Mouse (Mus musculus) heart, embryonic 16.5 days (tissue): ENCODE data around the gene Fbxo17. TPM values are rescaled to one million over a fixed set of nuclear protein-coding genes. Genes with fewer than 3 reads are reported as not detected.
A peak's percentile ranks its signal among the peaks of the same experiment; 100 is the strongest.

Source experiments
- ATAC-seq: fragments of 200-750 bp; cut with Nextera tagmentation; replicated peaks from 2 replicates; pipeline ENCODE4 v1.8.0; 2017; ENCODE audit warnings: moderate number of reproducible peaks; ENCODE audit not compliant: insufficient read depth, low FRiP score; ENCODE audit errors: extremely low read depth
- H3K27ac ChIP-seq: fragments of 300-500 bp; sonication (generic); 2 replicates; pipeline ENCODE4 v1.5.1; 2014; ENCODE audit warnings: mild to moderate bottlenecking, low read length, control low read depth, moderate library complexity
- H3K27me3 ChIP-seq: fragments of 300-500 bp; sonication (generic); 2 replicates; pipeline ENCODE4 v1.6.1; 2014; ENCODE audit warnings: low read length, mixed read lengths; ENCODE audit not compliant: control insufficient read depth, insufficient read depth
- H3K36me3 ChIP-seq: fragments of 300-500 bp; sonication (generic); 2 replicates; pipeline ENCODE4 v1.6.1; 2014; ENCODE audit not compliant: control insufficient read depth, insufficient read depth
- H3K4me1 ChIP-seq: fragments of 300-500 bp; sonication (generic); 2 replicates; pipeline ENCODE4 v1.6.1; 2014; ENCODE audit warnings: low read length, mixed read lengths; ENCODE audit not compliant: control insufficient read depth, insufficient read depth
- H3K4me2 ChIP-seq: fragments of 300-500 bp; sonication (generic); 2 replicates; pipeline ENCODE4 v1.6.1; 2014; ENCODE audit warnings: low read depth, mild to moderate bottlenecking, control low read depth, low read length
- H3K4me3 ChIP-seq: fragments of 300-500 bp; sonication (generic); 2 replicates; pipeline ENCODE4 v1.5.1; 2014; ENCODE audit warnings: mild to moderate bottlenecking, control low read depth, low read length
- H3K9ac ChIP-seq: fragments of 300-500 bp; sonication (generic); 2 replicates; pipeline ENCODE4 v1.6.1; 2014; ENCODE audit warnings: low read length, control low read depth
- H3K9me3 ChIP-seq: fragments of 300-500 bp; sonication (generic); replicated peaks from 2 replicates; pipeline ENCODE4 v1.6.1; 2016; ENCODE audit warnings: low read length; ENCODE audit not compliant: control insufficient read depth
- WGBS: fragments of 180-500 bp; shearing (Covaris S2); extraction: QIAGEN DNeasy Blood & Tissue Kit; methylation state at CpG from one replicate; pipeline ENCODE4 v1.1.7; 2014; 5-methylcytosine and 5-hydroxymethylcytosine counted together
- polyA plus RNA-seq: library from polyadenylated mRNA; unstranded; fragments of >200 nt; fragmentation: Nextera tagmentation; extraction: Ambion mirVana; gene quantifications from 2 replicates; pipeline ENCODE4 v1.2.1, GENCODE M21; 2015

Gene Fbxo17
- polyA plus RNA-seq, 1 experiment from 2014 or later, result 7.5 TPM

DNA sequence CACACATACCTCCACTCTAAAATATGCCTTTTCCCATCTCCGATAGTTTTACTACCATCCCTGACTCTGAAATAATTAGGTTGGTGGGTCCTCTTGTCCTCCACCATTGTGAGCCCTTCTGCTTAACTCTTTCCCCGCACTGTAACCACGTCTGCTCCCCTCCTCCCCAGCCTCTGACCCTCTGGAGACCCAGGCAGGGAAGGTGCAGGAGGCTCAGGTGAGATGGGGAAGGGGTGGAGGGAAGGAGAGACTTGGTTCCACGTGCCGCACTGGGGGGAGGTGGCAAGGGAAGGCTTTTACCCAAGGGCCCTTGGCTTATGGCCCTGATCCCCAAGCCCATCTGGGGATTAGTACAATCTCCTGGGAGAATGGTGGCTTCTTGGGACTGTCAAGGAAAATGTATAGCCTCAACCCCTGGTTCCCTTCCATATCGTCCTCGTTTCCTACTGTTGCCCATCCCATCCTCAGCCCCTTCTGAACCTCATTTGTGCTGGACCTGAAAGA, 50.9 kb downstream of the Fbxo17 start, which contains the start of gene Nfkbib:
Gene Nfkbib (minus strand): TSS at position 51 of the 504 bp plus-strand sequence.
- Histone ChIP-seq H3K27ac (peak within 1 kb of the TSS; percentile 25; the same call in 1 of the 2 replicates), H3K4me3 (peak within 1 kb of the TSS; percentile 90), H3K27me3 (no peaks in the 10 kb centered on the region), H3K9me3 (no peaks in the 10 kb centered on the region), H3K4me2 (peak within 1 kb of the TSS; percentile 89), H3K4me1 (peaks cover 15% of the 10 kb centered on the region), H3K36me3 (0 out of 2 replicates have a peak, but pooled peaks cover 4% of the 10 kb centered on the region), H3K9ac (peak within 1 kb of the TSS; percentile 87)
- ATAC-seq, result no peak
- 67% methylated on average over 7 of the region's 7 CpGs for WGBS

DNA sequence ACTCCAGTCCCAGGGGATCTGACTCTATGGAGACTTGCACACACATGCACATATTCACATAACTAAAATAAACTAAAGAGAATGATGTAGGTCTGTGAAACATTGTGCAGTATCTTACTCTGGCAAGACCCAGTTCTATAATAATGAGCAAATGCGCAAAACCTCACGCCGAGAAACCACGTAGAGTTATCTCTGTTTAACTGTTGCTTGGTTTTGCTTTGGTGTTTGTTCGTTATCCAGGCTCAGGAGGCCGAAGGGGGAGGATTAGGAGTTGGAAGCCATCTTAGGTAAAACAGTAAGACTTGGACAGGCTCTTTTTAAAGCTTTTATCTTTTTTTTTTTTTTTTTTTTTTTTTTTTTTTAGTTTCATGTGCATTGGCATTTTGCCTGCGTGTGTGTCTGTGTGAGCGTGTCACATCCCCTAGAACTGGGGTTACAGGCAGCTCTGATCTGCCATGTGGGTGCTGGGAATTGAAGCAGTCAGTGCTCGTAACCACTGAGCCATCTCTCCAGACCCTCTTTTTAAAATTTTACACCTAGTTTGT, 52.9 kb downstream of the Fbxo17 start:
- Histone ChIP-seq H3K36me3 (no peaks in the 10 kb centered on the region), H3K9ac (no peak overlapping the region), H3K27ac (no peak overlapping the region), H3K9me3 (no peaks in the 10 kb centered on the region), H3K4me2 (no peak overlapping the region), H3K27me3 (no peaks in the 10 kb centered on the region), H3K4me3 (no peak overlapping the region), H3K4me1 (peaks cover 15% of the 10 kb centered on the region)
- WGBS, result 87% methylated on average over 9 of the region's 9 CpGs
- no peak for ATAC-seq

DNA sequence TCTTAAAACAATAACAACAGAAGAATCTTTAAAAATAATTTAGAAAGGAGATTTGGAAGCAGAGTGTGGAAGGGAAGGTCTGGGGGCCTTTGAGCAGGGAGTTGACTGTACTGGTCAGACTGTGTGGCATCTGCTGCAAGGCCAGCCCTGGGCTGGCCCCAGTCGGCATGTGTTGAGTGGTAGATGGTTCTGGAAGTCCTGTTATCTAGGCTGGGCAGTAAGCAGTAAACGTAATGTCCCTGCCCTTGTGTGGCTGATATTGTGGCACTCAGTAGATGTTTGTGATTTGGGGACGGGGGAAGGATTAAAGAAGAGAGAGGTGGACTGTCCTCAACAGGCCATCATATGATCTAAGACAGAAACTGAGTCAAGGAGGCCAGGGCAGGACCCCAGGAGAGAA, 53.7 kb downstream of the Fbxo17 start:
- Histone ChIP-seq H3K9ac (no peak overlapping the region), H3K27me3 (no peaks in the 10 kb centered on the region), H3K36me3 (no peaks in the 10 kb centered on the region), H3K27ac (no peak overlapping the region), H3K9me3 (no peaks in the 10 kb centered on the region), H3K4me2 (no peak overlapping the region), H3K4me3 (no peak overlapping the region), H3K4me1 (peaks cover 12% of the 10 kb centered on the region)
- no peak for ATAC-seq
- 66% methylated on average over 3 of the region's 3 CpGs for WGBS

DNA sequence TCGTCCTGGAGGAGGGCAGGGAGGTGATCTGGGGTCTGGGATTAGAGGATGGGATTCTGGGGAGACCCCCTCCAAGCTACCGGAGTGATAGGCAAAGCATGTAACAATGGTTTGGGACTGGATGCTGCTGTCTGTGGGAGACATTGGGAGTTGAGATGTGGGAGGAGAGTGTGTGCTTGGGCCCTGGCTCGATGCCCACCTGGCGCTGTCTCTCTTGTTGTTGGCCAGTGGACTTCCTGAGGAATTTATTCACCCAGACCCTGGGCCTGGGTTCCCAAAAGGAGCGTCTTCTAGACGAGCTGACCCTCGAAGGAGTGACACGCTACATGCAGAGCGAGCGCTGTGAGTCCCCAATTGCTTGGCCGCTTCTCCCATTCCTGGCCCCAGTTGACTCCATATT, 55.3 kb downstream of the Fbxo17 start:
- Histone ChIP-seq H3K4me2 (no peak overlapping the region), H3K4me3 (no peak overlapping the region)
- WGBS, result 85% methylated on average over 11 of the region's 11 CpGs

DNA sequence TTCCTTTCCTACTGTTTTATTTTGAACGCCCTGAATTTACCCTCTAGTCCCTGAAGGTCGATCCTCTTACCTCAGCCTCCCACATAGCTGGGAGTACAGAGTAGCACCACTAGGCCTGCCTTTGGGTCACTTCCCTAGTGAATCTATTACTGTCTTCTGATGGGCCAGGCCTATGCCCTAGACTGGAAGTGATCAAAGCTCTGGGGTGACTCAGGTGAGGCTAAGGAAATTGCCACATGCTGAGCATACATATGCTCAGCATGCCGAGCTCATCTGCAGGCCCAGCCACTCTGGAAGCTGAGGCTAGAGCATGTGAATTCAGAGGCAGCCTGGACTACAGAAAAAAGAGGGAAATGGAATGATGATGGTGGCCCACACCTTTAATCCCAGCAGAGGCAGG, 56.6 kb downstream of the Fbxo17 start:
- WGBS, result 62% methylated on average over 3 of the region's 3 CpGs
- no peak overlapping the region for H3K9ac ChIP-seq
- H3K4me3 ChIP-seq, result no peak overlapping the region
- no peak overlapping the region for H3K4me2 ChIP-seq
- no peaks in the 10 kb centered on the region for H3K9me3 ChIP-seq
- H3K27ac ChIP-seq, result no peak overlapping the region
- H3K36me3 ChIP-seq, result peaks cover 3% of the 10 kb centered on the region; the same call in 1 of the 2 replicates
- H3K4me1 ChIP-seq, result no peaks in the 10 kb centered on the region
- no peak for ATAC-seq
- H3K27me3 ChIP-seq, result no peaks in the 10 kb centered on the region

More for the DNA sequence above, 55.3 kb downstream of the Fbxo17 start:
- H3K27ac ChIP-seq, result no peak overlapping the region
- no peak for ATAC-seq
- H3K27me3 ChIP-seq, result no peaks in the 10 kb centered on the region
- peaks cover 5% of the 10 kb centered on the region; the same call in 1 of the 2 replicates for H3K4me1 ChIP-seq
- no peaks in the 10 kb centered on the region for H3K9me3 ChIP-seq
- no peak overlapping the region for H3K9ac ChIP-seq
- no peaks in the 10 kb centered on the region; the same call in 1 of the 2 replicates for H3K36me3 ChIP-seq

DNA sequence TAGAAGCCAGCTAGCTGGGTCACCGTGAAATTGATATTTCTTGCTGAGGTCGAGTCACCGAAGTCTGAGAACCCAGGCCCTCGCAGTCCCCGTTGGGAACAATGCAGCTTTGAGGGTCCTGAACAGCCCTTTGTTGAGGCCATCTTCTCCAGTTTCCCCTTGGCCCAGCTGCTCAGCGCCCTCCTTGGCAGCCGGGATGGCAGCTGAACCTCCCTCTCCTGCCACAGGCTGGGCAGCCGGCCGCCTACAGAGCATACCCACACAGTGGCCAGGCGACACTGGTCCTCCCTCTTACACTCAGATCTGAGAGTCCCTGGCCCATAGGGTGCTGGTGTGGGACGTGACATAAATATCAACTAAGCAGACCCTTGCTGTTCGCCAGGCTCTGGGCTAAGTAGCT, 57.6 kb downstream of the Fbxo17 start:
- H3K9ac ChIP-seq, result no peak overlapping the region
- no peaks in the 10 kb centered on the region for H3K27me3 ChIP-seq
- ATAC-seq, result no peak
- H3K9me3 ChIP-seq, result no peaks in the 10 kb centered on the region
- 80% methylated on average over 12 of the region's 12 CpGs for WGBS
- H3K27ac ChIP-seq, result no peak overlapping the region
- no peak overlapping the region for H3K4me2 ChIP-seq
- H3K36me3 ChIP-seq, result peaks cover 3% of the 10 kb centered on the region; the same call in 1 of the 2 replicates
- no peak overlapping the region for H3K4me3 ChIP-seq
- H3K4me1 ChIP-seq, result no peaks in the 10 kb centered on the region

DNA sequence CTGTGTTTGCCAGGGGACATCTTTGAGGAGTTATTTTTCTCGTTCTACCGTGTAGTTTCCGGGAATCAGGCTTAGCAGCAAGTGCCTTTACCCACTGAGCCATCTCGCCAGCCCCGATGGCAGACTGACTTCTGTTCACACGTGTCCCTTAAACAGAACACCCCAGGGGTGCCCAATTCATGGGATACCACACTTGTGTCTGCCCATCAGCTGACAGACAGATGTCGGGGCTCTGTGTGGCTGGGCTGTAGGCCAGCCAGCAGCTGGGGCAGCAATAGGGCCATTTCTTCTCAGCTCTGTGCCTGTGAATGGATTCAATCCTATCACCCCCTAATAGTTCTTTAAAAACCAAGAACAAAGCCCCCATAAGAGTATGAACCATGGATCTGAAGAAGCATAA, 58.5 kb downstream of the Fbxo17 start:
- Histone ChIP-seq H3K27ac (no peak overlapping the region), H3K4me3 (no peak overlapping the region), H3K4me2 (no peak overlapping the region), H3K4me1 (peaks cover under 1% of the 10 kb centered on the region), H3K9me3 (no peaks in the 10 kb centered on the region), H3K9ac (no peak overlapping the region), H3K36me3 (peaks cover 3% of the 10 kb centered on the region; the same call in 1 of the 2 replicates), H3K27me3 (no peaks in the 10 kb centered on the region)
- WGBS, result 91% methylated on average over 7 of the region's 7 CpGs
- ATAC-seq, result no peak

DNA sequence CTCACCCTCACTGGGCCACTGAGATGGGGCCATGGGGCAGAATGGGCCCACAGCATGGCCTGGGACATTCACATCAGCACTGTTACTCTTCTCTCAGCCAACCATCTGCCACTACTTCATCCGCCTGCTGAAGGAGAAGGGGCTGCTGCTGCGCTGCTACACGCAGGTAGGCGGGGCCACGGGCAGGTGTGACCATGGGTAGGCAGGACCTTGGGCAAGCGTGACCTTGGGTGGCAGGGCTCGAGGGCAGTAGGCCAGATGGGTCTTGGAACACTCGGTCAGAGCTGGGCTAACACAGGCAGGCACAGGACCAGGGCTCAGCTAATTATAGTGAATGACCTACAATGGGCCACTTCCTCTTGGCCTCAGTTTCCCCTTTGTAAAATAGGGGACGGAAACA, 62.2 kb downstream of the Fbxo17 start:
- ATAC-seq, result no peak
- H3K4me2 ChIP-seq, result no peak overlapping the region
- 82% methylated on average over 9 of the region's 9 CpGs for WGBS
- H3K27me3 ChIP-seq, result no peaks in the 10 kb centered on the region
- H3K27ac ChIP-seq, result no peak overlapping the region
- H3K4me3 ChIP-seq, result no peak overlapping the region
- H3K36me3 ChIP-seq, result peaks cover 3% of the 10 kb centered on the region; the same call in 1 of the 2 replicates
- H3K4me1 ChIP-seq, result peaks cover 7% of the 10 kb centered on the region
- no peaks in the 10 kb centered on the region for H3K9me3 ChIP-seq
- H3K9ac ChIP-seq, result no peak overlapping the region

DNA sequence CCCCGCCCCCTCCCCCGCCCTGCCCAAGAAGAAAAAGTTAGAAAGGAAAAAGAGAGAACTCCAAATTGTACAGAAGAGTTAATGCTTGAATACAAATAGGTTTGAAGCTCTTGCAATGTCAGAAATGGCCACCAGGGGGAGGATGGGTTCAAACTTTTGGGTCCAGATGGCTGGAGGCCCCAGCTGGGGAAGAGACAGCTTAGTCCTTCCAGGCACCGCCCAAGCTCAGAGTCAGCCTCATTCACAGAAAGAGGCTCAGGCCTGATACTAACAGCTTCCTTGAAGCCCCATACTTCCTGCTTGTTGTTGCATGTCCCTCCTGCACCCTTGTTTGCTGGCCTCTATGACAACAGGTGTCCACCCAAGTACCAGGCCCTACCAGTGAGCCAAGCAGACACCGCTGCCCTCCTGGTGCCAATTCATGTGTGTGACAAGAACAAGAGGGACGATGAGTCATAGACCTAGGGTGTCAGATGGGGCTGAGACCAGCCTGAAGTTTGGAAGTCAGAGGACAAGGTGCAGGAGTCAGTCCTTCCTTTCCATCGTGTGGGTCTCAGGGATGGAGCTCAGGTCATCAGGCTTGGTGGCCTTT, 63.6 kb downstream of the Fbxo17 start:
- no peak overlapping the region for H3K4me3 ChIP-seq
- no peak overlapping the region for H3K4me2 ChIP-seq
- peak; percentile 69; the same call in 1 of the 2 replicates for ATAC-seq
- no peaks in the 10 kb centered on the region for H3K9me3 ChIP-seq
- WGBS, result 44% methylated on average over 6 of the region's 6 CpGs
- peak overlapping the region; percentile 55 for H3K9ac ChIP-seq
- peak overlapping the region; percentile 76 for H3K27ac ChIP-seq
- H3K36me3 ChIP-seq, result peaks cover 3% of the 10 kb centered on the region; the same call in 1 of the 2 replicates
- no peaks in the 10 kb centered on the region for H3K27me3 ChIP-seq
- H3K4me1 ChIP-seq, result peaks cover 7% of the 10 kb centered on the region
